Mouse (Mus musculus) brain, embryonic 14.5 days (tissue): ENCODE results near the gene Hdac4.

Source experiments
- CTCF ChIP-seq: fragments of 200-500 bp; IDR thresholded peaks from 2 replicates; pipeline ENCODE4 v1.5.1; 2012; ENCODE audit warnings: inconsistent platforms, mild to moderate bottlenecking, moderate library complexity, borderline replicate concordance; ENCODE audit not compliant: insufficient read depth, insufficient read length; ENCODE audit errors: extremely low read depth
- POLR2A ChIP-seq: fragments of 200-500 bp; IDR thresholded peaks from 2 replicates; pipeline ENCODE4 v1.6.1; 2012; ENCODE audit warnings: mild to moderate bottlenecking, inconsistent platforms, borderline replicate concordance; ENCODE audit not compliant: poor library complexity, insufficient read depth, insufficient read length, severe bottlenecking; ENCODE audit errors: extremely low read depth

DNA sequence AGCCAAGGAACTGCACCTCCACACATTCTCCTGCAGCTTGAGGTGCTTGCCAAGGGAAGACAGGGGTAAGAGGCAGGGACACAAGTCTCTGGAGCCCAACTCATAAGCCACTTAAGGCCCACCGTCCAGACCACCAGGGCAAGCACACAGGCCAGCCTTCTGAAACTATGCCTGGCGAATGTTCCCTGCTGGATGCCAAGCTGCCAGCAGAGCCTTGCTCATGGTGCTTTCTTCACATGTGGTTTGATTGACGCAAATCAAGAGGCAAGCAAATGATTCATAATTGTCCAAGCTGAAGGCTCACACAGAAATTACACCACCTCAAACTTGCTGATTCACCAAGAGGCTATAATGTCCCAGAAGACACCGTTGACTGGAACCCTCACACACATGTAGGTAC, 108.7 kb downstream of the Hdac4 start:
- TF ChIP-seq POLR2A (no peak), CTCF (no peak)
